Mouse (Mus musculus) midbrain, embryonic 11.5 days (tissue): Measurements from ENCODE around the gene Pih1d1. TPM values are rescaled to one million over a fixed set of nuclear protein-coding genes. Genes with fewer than 3 reads are reported as not detected.
"Not testable (repeated sequence)": the region's sequence is repeated elsewhere in the genome, so short reads cannot be mapped to it uniquely, and the experiment has no call there.

Experiments
- ATAC-seq: fragments of 200-750 bp; cut with Nextera tagmentation; 2 replicates; pipeline ENCODE4 v1.8.0; 2017; ENCODE audit warnings: moderate TSS enrichment, moderate library complexity; ENCODE audit not compliant: low FRiP score
- DNase-seq: peaks from one replicate; pipeline ENCODE4 v3.0.0; 2015; ENCODE audit warnings: low spot score; ENCODE audit errors: missing footprints
- H3K27ac ChIP-seq: fragments of 300-500 bp; sonication (generic); 2 replicates; pipeline ENCODE4 v1.5.1; 2014; ENCODE audit warnings: low read depth, low read length
- H3K27me3 ChIP-seq: fragments of 300-500 bp; sonication (generic); 2 replicates; pipeline ENCODE4 v1.6.1; 2014; ENCODE audit warnings: mild to moderate bottlenecking, low read length, moderate library complexity, mixed read lengths; ENCODE audit not compliant: control insufficient read depth, insufficient read depth
- H3K36me3 ChIP-seq: fragments of 300-500 bp; sonication (generic); 2 replicates; pipeline ENCODE4 v1.6.1; 2014; ENCODE audit warnings: mild to moderate bottlenecking, low read length, moderate library complexity, mixed read lengths; ENCODE audit not compliant: control insufficient read depth, insufficient read depth
- H3K4me1 ChIP-seq: fragments of 300-500 bp; sonication (generic); 2 replicates; pipeline ENCODE4 v1.6.1; 2014; ENCODE audit warnings: low read length; ENCODE audit not compliant: control insufficient read depth, insufficient read depth
- H3K4me2 ChIP-seq: fragments of 300-500 bp; sonication (generic); 2 replicates; pipeline ENCODE4 v1.6.1; 2014; ENCODE audit warnings: mild to moderate bottlenecking, moderate library complexity
- H3K4me3 ChIP-seq: fragments of 300-500 bp; sonication (generic); 2 replicates; pipeline ENCODE4 v1.5.1; 2014; ENCODE audit warnings: low read depth, low read length
- H3K9ac ChIP-seq: fragments of 300-500 bp; sonication (generic); 2 replicates; pipeline ENCODE4 v1.6.1; 2014; ENCODE audit warnings: low read length
- H3K9me3 ChIP-seq: fragments of 300-500 bp; sonication (generic); 2 replicates; pipeline ENCODE4 v1.6.1; 2016; ENCODE audit warnings: low read length; ENCODE audit not compliant: control insufficient read depth
- WGBS: fragments of 180-500 bp; shearing (Covaris S2); extraction: QIAGEN DNeasy Blood & Tissue Kit; methylation state at CpG from one replicate; pipeline ENCODE4 v1.1.7; 2014; 5-methylcytosine and 5-hydroxymethylcytosine counted together
- polyA plus RNA-seq: library from polyadenylated mRNA; unstranded; fragments of >200 nt; fragmentation: Nextera tagmentation; extraction: Ambion mirVana; gene quantifications from 2 replicates; pipeline ENCODE4 v1.2.1, GENCODE M21; 2014

The Pih1d1 gene
- 104 and 105 TPM in 2 replicates for polyA plus RNA-seq

GRCm38 (mm10) chr7:45154096-45154992 lies at the start of gene Pih1d1, which contains the start of gene Aldh16a1:
TSS of gene Pih1d1 (plus strand) at chr7:45154303.
TSS of gene Aldh16a1 (minus strand) at chr7:45154584.
- no peaks in the 10 kb centered on the region for H3K36me3 ChIP-seq
- no peaks in the 10 kb centered on the region for H3K9me3 ChIP-seq
- H3K4me3 ChIP-seq = peak within 1 kb of the TSS; percentile 56
- WGBS = 5% methylated on average over 69 of the region's 69 CpGs
- H3K27me3 ChIP-seq = no peaks in the 10 kb centered on the region
- ATAC-seq (peak; percentile 96), DNase-seq (peak; percentile 100)
- peak within 1 kb of the TSS; percentile 77 for H3K9ac ChIP-seq
- H3K4me2 ChIP-seq = peak within 1 kb of the TSS; percentile 73
- H3K27ac ChIP-seq = peak within 1 kb of the TSS; percentile 84
- peaks cover 10% of the 10 kb centered on the region for H3K4me1 ChIP-seq

- Histone ChIP-seq H3K4me2 (no peak overlapping the region), H3K9me3 (no peaks in the 10 kb centered on the region), H3K36me3 (no peaks in the 10 kb centered on the region), H3K9ac (no peak overlapping the region), H3K4me3 (no peak overlapping the region), H3K27me3 (no peaks in the 10 kb centered on the region), H3K27ac (no peak overlapping the region), H3K4me1 (no peaks in the 10 kb centered on the region)
- ATAC-seq (no peak), DNase-seq (no peak)
- WGBS = 85% methylated on average over 5 of the region's 5 CpGs
These were observed 49.2 kb upstream of the Pih1d1 start for GRCm38 (mm10) chr7:45104941-45105340.

GRCm38 (mm10) chr7:45105491-45105890 lies 48.6 kb upstream of the Pih1d1 start:
- DNase-seq (no peak), ATAC-seq (no peak)
- Histone ChIP-seq H3K4me1 (no peaks in the 10 kb centered on the region), H3K9ac (no peak overlapping the region), H3K27ac (no peak overlapping the region), H3K36me3 (no peaks in the 10 kb centered on the region), H3K4me3 (no peak overlapping the region), H3K27me3 (no peaks in the 10 kb centered on the region), H3K9me3 (no peaks in the 10 kb centered on the region), H3K4me2 (no peak overlapping the region)
- 76% methylated on average over 8 of the region's 8 CpGs for WGBS

- Histone ChIP-seq H3K9ac (no peak overlapping the region), H3K4me2 (no peak overlapping the region), H3K27me3 (no peaks in the 10 kb centered on the region), H3K36me3 (no peaks in the 10 kb centered on the region), H3K4me1 (no peaks in the 10 kb centered on the region), H3K27ac (no peak overlapping the region), H3K4me3 (no peak overlapping the region), H3K9me3 (no peaks in the 10 kb centered on the region)
- ATAC-seq (peak; percentile 54; the same call in 1 of the 2 replicates), DNase-seq (peak; percentile 88)
- 18% methylated on average over 6 of the region's 6 CpGs for WGBS
These were observed 47.7 kb upstream of the Pih1d1 start for GRCm38 (mm10) chr7:45106441-45106840.

- Histone ChIP-seq H3K4me2 (no peak overlapping the region), H3K27ac (no peak overlapping the region), H3K27me3 (no peaks in the 10 kb centered on the region), H3K9ac (no peak overlapping the region), H3K4me3 (no peak overlapping the region), H3K9me3 (no peaks in the 10 kb centered on the region), H3K4me1 (no peaks in the 10 kb centered on the region), H3K36me3 (no peaks in the 10 kb centered on the region)
- ATAC-seq (no peak), DNase-seq (peak; percentile 56)
- 54% methylated on average over 5 of the region's 5 CpGs for WGBS
These were observed 47.0 kb upstream of the Pih1d1 start for GRCm38 (mm10) chr7:45107052-45107645.

GRCm38 (mm10) chr7:45110089-45110488 lies 44.0 kb upstream of the Pih1d1 start:
- ATAC-seq, H3K27ac ChIP-seq, H3K4me3 ChIP-seq, H3K36me3 ChIP-seq, H3K9me3 ChIP-seq, H3K4me2 ChIP-seq, H3K27me3 ChIP-seq, H3K4me1 ChIP-seq, H3K9ac ChIP-seq: not testable (repeated sequence)
- DNase-seq = peak; percentile 69
- 88% methylated on average over 4 of the region's 4 CpGs for WGBS

GRCm38 (mm10) chr7:45111940-45112339 lies 42.2 kb upstream of the Pih1d1 start:
- Histone ChIP-seq H3K9me3 (no peaks in the 10 kb centered on the region), H3K4me2 (no peak overlapping the region), H3K4me1 (no peaks in the 10 kb centered on the region), H3K9ac (no peak overlapping the region), H3K27me3 (no peaks in the 10 kb centered on the region), H3K27ac (no peak overlapping the region), H3K4me3 (no peak overlapping the region), H3K36me3 (no peaks in the 10 kb centered on the region)
- DNase-seq (no peak), ATAC-seq (no peak)
- 66% methylated on average over 2 of the region's 2 CpGs for WGBS

- Histone ChIP-seq H3K27me3 (no peaks in the 10 kb centered on the region), H3K9me3 (no peaks in the 10 kb centered on the region), H3K4me3 (no peak overlapping the region), H3K36me3 (no peaks in the 10 kb centered on the region), H3K4me2 (no peak overlapping the region), H3K4me1 (no peaks in the 10 kb centered on the region), H3K9ac (no peak overlapping the region), H3K27ac (no peak overlapping the region)
- WGBS = 69% methylated on average over 3 of the region's 3 CpGs
- ATAC-seq (no peak), DNase-seq (no peak)
These were observed 41.6 kb upstream of the Pih1d1 start for GRCm38 (mm10) chr7:45112529-45112928.

- no peak overlapping the region for H3K9ac ChIP-seq
- no peak for ATAC-seq
- no peak overlapping the region for H3K4me3 ChIP-seq
- no peaks in the 10 kb centered on the region for H3K27me3 ChIP-seq
- no peaks in the 10 kb centered on the region for H3K4me1 ChIP-seq
- 78% methylated on average over 2 of the region's 2 CpGs for WGBS
- H3K4me2 ChIP-seq = no peak overlapping the region
- H3K9me3 ChIP-seq = no peaks in the 10 kb centered on the region
- no peaks in the 10 kb centered on the region for H3K36me3 ChIP-seq
- no peak overlapping the region for H3K27ac ChIP-seq
- DNase-seq = no peak
These were observed 40.6 kb upstream of the Pih1d1 start for GRCm38 (mm10) chr7:45113476-45113875.
